Mouse (Mus musculus): ENCODE measurements around the gene Slc39a11. TPM values are rescaled to one million over a fixed set of nuclear protein-coding genes. Genes with fewer than 3 reads are reported as not detected.
A peak's percentile ranks its signal among the peaks of the same experiment; 100 is the strongest.
"Not testable (repeated sequence)": the region's sequence is repeated elsewhere in the genome, so short reads cannot be mapped to it uniquely, and the experiment has no call there.

Slc39a11 gene
- total RNA-seq, 2 experiments from 2014 or later, result 1.8 to 3.1 TPM

DNA sequence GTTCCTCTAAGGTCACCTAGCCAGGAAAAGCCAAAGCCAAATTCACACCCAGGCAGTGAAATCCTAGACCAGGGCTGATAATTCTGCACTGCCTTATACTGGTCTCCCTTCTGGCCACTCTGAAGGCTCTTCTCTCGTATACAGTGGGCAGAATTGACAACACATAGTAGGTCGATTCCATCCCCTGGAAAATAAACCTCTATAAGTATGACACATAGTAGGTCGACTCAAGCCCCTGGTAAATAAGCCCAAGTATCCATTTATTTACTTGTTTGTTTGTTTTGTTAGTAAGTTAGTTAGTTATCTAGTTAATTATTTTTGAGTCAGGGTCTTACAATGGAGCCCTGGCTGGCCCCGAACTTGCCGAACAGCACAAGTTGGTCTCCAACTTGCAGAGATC, 54.7 kb downstream of the Slc39a11 start:
- no peak for DNase-seq

DNA sequence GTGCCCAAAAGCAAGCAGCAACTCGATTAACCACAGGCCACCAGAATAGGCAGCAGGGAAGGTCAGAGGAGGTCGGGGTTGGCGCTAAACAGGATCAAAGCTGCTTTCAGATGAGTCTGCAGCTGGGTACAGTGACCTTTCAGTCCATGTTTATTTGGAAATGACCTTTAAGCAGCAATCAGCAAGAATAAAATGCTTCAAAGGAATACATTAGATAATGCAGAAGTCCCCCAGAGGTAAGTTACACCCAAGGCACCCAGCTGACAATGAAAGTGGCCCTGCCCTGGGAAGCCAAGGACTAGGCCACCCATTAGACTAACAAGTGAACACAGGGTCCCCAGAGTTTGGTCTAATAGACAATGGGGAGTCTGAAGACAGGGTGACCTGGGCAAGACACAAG, 60.9 kb downstream of the Slc39a11 start:
- no peak for DNase-seq

DNA sequence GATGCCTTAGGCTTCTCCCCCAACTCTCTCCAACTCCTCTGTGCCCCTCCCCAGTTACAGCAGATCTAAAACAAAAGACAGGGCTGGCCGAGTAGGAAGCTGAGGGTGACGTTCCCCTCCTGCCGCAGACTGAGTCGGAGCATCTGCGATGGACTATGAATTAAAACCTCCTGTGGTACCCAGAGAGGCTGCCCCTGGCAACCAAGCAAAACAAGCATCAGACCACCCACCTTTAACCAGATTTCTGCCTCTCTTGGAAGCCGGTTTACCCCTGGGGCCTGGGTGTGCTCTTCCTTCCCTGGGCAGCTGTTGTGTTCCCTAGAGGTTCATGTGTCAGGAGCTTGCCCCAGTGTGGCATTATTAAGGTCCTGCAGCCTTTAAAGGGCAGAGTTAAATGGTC, 63.5 kb downstream of the Slc39a11 start:
- no peak for DNase-seq

DNA sequence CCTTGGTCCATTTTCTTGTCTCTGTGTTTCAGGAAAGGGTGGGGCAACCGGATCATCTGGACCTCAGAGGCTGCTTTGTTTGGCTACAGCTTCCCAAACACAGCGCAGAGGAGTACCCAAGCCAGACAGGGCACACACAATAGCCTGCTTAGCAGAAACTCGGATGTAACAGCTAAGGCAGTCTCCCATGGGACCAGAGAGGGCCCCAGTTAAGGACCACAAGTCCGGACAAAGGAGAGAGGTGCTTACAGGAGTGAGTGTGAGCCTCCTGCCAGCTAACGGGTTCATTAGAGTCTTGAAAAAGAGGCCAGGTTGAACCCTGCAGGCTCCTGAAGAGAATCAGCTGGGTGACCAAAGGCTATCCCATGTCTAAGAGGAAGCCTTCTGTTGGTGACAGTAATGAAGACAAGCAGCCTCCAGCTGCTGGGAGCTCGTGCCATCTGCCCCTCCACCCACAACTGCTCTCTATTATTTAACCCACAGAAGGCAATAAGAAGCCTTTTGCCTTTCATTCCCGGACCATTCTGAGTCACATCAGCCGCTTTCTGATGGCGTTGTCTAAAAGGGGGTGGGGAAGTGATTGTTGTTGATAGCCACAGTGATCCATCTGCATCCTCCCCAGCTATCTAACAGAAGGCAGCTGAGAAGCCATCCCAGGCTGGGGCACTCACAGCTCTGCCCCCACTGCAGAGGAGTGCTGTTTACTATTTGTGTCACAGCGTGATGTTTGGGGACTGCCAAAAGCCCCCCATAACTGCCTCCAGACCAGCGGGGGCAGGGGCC, 65.8 kb downstream of the Slc39a11 start:
- DNase-seq, result no peak

DNA sequence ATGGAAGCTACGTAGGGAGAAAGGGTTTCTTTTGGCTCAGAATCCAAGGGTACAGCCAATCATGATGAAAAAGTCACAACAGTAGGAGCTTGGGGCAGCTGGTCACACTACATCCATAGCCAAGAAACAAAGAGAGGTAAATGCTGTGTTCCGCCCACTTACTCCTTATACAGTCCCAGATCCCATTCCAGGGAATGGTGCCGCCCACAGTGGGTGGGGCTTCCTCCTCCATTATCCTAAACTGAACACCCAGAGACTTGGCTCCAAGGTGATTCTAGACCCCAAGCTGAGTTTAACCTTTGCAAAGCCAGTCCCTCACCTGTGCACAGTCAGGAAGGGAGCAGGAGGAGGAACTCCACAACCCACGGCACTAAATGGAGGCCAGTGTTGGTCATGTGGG, 72.7 kb downstream of the Slc39a11 start:
- no peak for DNase-seq

DNA sequence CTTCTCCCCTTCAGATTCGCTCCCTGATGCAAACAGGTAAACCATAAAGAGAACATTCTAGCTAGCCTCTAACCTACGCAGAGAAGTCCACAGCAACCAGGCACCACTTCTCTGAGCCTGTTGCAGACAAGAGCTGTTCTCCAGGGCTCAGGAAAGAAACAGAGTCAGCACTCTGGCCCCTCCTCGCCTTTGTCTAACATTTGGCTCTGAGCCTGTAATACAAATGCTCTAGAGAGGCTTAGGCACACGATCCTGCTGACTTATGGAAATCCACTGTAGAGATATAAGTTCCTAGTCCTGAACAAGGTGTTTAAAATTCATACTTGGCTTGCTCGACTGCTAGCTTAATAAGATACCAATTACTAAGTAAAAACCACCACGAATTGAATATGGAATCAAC, 77.2 kb downstream of the Slc39a11 start:
- DNase-seq, result no peak

DNA sequence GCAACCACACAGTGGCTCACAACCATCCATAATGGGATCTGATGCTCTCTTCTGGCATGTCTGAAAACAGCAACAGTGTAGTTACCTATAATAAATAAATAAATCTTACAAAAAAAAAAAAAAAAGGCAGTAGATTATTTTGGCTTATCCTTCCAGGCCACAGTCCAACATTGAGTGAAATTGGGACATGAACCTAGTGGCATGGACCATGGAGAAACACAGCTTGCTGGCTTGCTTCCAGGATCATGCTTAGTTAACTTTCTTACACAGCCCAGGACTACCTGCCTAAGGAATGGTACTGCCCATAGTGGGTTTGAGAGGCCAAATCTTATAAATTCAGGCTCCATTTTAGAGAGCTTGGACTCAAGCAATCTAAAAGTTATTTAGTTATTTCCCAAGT, 78.3 kb downstream of the Slc39a11 start:
- DNase-seq, result no peak

DNA sequence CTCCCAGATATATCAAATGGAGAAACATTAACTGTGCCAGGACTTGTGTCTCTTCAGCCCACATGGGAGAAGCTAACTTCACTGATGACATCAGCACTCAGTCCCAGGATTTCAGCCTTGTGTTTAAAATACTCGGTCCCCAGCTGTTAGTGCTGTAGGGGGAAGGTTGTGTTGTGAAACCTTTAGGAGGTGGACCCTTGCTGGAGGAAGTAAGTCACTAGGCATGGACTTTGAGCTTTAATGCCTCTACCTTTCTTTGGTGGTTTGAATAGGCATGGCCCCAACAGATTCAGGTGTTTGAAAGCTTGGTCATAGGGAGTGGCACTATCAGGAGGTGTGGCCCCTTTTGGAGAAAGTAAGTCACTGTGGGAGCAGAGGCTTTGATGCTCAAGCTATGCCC, 80.9 kb downstream of the Slc39a11 start:
- DNase-seq, result no peak

DNA sequence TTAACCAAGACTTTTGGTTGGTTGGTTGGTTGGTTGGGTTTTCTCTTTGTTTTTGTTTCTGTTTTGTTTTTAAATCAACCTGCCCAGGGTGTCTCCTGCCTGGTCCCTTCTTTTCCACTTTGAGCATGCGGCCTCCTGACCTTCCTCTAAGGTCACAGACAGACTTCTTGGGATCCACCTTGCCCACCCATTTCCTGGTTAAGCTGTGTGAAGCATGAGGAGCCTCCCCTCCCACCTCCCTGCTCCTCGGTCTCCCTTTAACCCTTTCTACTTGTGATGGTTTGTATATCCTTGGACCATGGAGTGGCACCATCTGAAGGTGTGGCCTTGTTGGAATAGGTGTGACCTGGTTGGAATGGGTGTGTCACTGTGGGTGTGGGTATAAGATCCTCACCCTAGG, 82.0 kb downstream of the Slc39a11 start:
- DNase-seq, result not testable (repeated sequence)

DNA sequence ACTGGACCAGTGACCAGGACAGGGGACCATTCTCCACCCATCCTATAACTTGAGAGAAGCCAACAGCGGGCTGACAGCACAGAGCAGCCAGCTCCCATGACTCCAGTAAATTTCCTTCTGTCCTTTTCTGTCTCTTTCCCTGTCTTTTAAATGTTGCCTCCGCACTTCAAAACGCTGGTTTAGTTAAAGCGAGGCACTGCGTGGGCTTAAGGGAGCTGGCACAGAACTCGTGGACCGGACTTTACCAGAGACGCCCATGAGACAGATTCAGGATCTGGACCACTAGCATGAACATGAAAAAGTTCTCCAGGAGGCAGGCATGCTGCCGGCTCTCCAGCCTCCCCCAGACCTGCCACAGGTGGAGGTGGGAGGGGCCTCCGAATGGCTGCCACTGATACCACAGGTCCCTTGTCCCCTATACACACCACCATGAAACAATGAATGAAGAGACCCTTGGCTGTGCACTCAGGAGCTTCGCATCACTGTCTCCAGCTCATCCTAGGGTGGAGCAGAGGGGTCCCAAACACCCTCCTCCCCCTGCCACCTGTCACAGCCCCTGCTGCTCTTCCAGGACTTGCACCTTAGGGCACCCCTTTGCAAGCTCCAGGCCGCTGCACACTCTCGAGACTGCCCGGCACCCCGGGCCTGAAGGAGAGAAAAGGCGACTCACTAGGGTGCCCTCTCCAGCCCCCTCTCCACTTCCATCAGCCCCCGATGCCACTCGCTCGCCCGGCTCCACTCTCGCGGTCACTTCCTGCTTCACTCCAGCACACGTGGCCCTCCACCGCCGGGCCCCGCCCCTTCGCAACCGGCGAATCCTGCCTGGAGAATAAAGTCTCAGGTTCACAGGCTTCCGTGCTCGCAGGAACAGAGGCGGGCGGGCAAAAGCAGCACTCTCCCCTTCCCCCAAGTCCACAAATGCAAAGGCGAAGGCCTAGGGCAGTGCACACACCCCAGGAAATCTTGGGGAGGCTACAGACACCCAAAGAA, 84.6 kb downstream of the Slc39a11 start:
- DNase-seq, result peak; percentile 75

DNA sequence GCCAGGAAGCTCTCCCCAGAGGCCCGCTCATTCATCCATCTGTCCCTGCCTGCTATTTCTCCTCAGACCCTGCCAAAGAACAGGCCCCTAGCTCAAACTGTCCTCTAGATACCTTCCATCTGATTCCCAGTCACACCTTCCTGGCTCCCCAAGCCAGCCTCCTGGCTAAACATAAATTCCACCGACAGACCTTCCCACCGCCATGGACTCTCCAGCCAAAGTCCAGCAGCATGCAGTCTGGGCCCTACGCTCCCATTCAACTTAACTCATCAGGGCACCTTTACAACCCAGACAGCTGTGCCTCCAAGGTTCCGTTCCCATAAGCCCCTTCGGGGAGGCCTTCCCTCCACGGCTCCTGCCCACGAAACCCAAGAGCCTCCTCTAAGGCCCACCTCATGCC, 87.6 kb downstream of the Slc39a11 start:
- no peak for DNase-seq

DNA sequence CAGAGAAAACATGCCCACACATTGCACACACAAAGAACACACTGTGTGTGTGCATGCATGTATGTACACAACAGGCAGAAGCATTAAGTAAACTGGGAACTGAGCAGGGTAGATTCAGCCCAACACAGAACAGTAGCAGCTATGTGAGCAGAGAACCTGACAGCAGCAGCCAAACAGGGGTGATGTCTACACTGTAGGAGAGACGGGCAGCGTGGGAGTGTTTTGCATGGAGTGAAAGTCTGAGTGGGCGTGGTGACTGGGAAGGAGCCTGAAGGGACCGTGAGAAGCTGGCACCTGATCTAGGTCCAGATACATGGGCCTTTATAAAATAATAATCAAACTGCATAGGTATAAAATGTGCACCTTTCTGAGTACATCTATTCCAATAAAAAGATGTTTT, 89.7 kb downstream of the Slc39a11 start:
- DNase-seq, result no peak

DNA sequence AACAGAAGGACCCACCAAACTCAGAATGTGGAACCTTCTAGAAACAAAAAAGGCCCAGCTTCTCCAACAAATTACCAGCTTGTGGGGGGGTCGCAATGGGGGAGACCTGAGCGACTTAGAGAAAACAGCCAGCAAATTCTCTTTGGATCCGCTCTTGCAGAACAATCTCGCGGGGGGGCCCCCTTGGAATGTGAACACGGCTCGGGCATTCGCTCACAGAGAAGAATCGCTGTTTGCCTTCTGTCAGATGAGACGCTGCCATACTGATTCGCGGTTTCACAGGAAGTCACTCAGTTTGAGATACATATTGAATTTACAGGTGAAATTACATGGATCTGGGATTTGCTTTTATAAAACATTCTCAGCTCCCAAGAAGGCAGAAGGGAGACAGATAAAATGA, 91.4 kb downstream of the Slc39a11 start:
- DNase-seq, result no peak

DNA sequence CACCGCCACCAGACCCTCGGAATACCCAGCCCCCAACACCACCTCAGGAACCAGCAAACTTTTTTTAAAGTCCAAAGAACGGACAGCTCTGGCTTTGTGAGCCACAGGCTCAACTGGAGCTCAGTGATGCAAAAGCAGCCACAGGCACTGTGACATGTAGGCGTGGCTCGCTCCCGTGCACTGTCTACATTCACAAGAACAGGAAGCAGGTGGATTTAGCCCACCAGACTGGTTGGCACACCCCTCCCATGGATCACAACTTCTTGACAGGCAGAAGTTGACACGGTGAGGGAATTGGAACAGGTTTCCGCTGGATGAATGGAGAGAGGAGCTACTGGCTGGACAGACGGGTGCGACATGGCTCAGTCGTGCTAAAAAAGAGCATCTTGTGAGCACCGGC, 93.7 kb downstream of the Slc39a11 start:
- no peak for DNase-seq

DNA sequence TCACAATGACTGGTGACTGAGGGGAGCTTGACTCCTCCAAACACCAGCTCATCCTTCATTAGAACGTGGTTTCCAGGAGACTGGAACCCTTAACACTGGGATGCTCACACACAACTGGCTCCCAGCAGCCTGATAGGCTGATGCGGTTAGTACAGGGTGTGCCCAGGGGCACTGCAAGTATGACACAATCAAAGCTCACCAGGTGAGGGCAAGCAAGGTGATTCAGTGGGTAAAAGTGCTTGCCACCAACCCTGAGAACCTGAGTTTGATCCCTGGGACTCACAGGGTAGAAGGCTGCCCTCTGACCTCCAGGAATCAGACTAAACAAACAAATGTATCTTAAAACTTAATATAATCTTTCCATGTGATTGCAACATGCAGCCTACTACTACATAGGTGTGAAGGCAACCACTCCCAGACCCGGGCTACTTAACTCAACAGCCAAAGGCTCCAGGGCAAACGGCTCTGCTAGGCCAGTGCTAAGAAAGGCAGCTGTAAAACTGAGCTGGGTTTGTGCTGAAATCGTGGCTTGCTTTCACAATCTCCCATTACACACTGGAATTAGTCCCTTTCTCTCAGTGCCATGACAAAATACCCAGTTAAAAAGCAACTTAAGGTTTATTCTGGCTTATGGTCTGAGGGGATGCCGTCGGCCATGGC, 95.0 kb downstream of the Slc39a11 start:
- DNase-seq, result no peak

DNA sequence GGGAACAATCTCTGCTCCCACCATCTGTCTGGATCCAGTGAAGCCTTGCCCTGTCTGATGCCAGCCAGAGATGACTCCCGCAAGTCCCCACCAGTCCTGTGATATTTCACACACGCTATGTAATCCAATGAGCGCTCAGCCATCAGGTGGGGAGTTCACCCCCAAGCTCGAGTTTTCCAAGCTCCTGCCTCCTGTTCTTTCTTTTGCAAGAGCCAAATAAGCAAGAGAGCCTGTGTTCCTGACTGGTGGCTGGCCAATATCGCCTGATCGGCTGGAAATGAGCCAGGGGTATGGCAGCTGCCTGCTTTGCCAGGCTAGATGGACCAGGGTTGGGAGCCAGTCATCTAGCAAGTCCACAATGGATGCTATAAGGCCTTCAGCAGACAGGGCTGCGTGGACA, 95.7 kb downstream of the Slc39a11 start:
- no peak for DNase-seq

DNA sequence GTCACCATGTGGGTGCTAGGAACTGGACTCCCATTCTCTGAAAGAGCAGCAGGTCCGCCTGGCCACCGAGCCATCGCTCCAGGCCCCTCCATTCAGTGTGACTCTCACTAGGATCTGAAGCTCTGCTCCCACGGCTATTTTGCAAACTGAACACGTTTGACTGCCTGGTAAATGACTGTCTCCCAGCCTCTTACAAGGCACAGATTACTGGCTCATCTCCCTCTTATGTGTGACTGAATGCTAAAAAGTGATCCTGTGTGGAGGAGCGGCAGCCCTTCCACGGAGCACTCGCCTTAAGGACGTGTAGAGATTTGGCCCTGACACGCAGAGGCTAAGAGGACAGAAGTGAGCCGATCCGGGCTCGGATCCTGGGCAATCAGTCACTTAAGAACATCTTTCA, 96.3 kb downstream of the Slc39a11 start:
- no peak for DNase-seq

DNA sequence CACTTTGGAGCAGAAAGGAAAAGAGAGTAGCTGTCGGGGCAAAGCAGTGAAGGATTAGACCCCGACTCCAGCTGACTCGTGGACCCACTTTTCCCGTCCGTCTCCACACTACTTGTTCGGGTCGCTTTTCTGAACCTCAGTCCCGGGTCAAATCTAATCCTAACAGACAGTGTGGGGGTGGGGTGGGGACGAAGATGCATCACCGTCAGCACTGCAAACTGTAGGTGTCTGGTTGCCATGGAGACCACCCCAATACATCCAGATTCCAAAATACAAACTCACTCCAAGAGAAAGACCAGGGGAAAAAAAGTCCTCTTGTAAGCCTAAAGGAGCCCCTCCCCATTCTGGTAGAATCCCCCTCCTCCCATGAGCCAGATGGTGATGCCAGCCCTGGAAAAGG, 97.3 kb downstream of the Slc39a11 start:
- no peak for DNase-seq

DNA sequence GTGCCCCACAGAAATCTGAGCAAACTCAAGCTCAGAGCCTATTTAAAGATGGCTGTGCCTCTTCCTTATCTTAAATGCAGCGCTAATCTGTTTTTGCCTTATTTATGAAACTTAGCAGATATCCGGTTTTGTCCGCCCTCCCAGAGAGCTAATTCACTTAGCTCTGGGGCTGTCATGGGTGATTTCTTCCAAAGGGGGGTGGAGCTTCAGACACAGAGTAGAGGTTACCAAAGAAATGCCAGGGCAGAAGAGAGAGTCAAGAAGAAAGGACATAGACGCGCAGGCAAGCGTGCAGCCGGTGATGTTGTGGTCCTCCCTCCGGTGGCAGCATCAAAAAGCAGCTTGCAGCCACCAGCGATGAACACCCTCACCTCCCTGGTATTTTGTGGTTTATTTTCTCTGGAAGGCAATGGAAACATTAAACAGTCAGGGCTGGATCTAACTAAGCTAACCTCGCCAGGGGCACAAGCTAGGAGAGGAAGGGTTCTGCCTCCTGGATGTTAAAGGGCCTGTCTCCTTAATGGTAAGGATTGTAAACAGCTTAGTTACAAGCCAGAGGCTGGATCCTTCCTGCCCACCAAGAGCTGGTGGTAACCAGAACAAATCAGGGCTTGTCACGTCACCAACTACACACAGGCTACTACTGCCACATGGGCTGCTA, 103.5 kb downstream of the Slc39a11 start:
- DNase-seq, result no peak

DNA sequence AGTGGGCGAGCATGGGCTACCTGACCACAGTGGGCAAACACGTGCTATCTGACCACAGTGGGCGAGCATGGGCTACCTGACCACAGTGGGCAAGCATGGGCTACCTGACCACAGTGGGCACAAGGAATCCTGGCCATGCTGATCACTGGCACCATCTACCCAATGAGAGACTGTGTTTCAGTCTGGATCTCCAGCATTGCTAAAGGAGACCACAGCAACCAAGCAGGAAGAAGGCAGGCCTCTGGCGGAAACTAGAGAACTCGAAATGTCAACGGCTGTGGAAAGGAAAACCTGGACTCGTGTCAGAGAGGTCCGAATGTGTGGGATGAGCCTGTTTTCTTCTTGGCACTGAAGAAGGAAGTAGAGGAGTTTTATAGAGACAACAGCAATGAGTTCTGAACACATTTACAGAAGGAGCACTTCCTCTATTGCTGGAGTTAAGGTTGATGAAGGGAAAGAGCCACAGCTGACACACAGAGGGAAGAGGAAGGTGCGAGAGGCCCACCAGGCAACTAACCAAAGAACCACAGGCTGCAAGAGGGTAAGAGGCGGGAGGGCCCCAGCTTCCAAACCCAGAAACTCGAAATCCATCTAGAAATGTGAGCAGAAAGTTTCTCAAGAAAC, 105.8 kb downstream of the Slc39a11 start:
- DNase-seq, result no peak

DNA sequence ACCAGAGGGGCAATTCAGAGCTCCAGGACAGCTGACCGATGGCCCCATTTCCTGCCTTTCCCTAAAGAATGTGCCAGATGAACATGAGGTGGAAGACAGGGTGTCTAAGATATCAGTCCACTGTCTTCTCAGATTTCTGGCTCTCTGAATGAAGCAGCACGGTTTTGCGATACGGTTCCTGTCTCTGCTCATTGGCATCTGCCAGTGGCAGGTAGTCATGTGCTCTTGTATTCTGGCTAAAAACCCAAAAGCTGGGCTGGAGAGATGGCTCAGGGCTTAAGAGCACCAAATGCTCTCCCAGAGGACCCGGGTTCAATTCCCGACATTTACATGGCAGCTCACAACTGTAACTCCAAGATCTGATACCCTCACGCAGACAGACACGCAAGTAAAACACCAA, 108.8 kb downstream of the Slc39a11 start:
- DNase-seq, result no peak

Data from gastrocnemius, postnatal 25 days (tissue).